Mouse (Mus musculus) sigmoid colon, adult 10 weeks (tissue): ENCODE results near the gene Cops3. TPM values are rescaled to one million over a fixed set of nuclear protein-coding genes. Genes with fewer than 3 reads are reported as not detected.

Experiments
- polyA plus RNA-seq: library from polyadenylated mRNA; stranded (reverse); fragments of 350-450 nt; fragmentation: Illumina TruSeq; extraction: RNeasy Lipid Tissue Mini Kit (QIAGEN cat#74804); gene quantifications from one replicate; pipeline ENCODE4 v1.2.3, GENCODE M21; 2014; ENCODE audit warnings: low read depth, low replicate concordance

The Cops3 gene
- 162 TPM for polyA plus RNA-seq

GRCm38 (mm10) chr11:59839459-59840126 lies at the start of gene Cops3:
Cops3 (minus strand) TSS chr11:59839838.

GRCm38 (mm10) chr11:59839008-59839458 lies 605 bp downstream of the Cops3 start, which contains the start of gene Nt5m:
Nt5m (plus strand) TSS chr11:59839447.

GRCm38 (mm10) chr11:59809670-59810474 lies 29.8 kb downstream of the Cops3 start, which contains the start of gene Flcn:
Flcn (minus strand) TSS chr11:59810016.

GRCm38 (mm10) chr11:59787199-59787781 lies 52.3 kb downstream of the Cops3 start, which contains the start of gene Pld6:
Pld6 (minus strand) TSS chr11:59787645.

Other genes with a start within 250 kb of the Cops3 start
- not detected for gene Olfr223, start 246.5 kb downstream of the Cops3 start, polyA plus RNA-seq
- gene Mprip, start 178.5 kb downstream of the Cops3 start, polyA plus RNA-seq, result 28.1 TPM
- gene Pld6, start 52.2 kb downstream of the Cops3 start, polyA plus RNA-seq, result not detected
- gene Flcn, start 29.8 kb downstream of the Cops3 start, polyA plus RNA-seq, result 3.4 TPM
- gene Nt5m, start 391 bp downstream of the Cops3 start, polyA plus RNA-seq, result 2.5 TPM
- 6.7 TPM for gene Med9, start 108.4 kb upstream of the Cops3 start, polyA plus RNA-seq
- 5.2 TPM for gene Rasd1, start 125.1 kb upstream of the Cops3 start, polyA plus RNA-seq
- gene Pemt, start 206.7 kb upstream of the Cops3 start, polyA plus RNA-seq, result not detected